Mouse (Mus musculus) cerebellum, postnatal 36 days (tissue): Measurements from ENCODE around the gene Olfr1446.

ENCODE experiments used
- DNase-seq, 2 experiments: peaks; one replicate each; pipeline ENCODE4 v3.0.0; 2021 to 2022; ENCODE audit warnings: mixed read lengths in 2 of 2

Olfr1446 gene

GRCm38 (mm10) chr19:12893424-12893823 lies at the start of gene Olfr1446:
Gene Olfr1446, minus strand, starts transcription at chr19:12893524.
- no peak for DNase-seq

GRCm38 (mm10) chr19:12930540-12930939 lies 37.2 kb upstream of the Olfr1446 start, which contains the start of gene Olfr1449:
Gene Olfr1449, plus strand, starts transcription at chr19:12930840.
- no peak for DNase-seq

GRCm38 (mm10) chr19:12924319-12924718 lies 31.0 kb upstream of the Olfr1446 start, which contains the start of gene Olfr1448:
Gene Olfr1448, minus strand, starts transcription at chr19:12924419.
- no peak for DNase-seq

GRCm38 (mm10) chr19:12903643-12904042 lies 10.3 kb upstream of the Olfr1446 start, which contains the start of gene Olfr1447:
Gene Olfr1447, minus strand, starts transcription at chr19:12903743.
- DNase-seq = no peak

GRCm38 (mm10) chr19:12883555-12883954 lies 9.8 kb downstream of the Olfr1446 start, which contains the start of gene Olfr1445:
Gene Olfr1445, plus strand, starts transcription at chr19:12883855.
- no peak for DNase-seq

- DNase-seq = no peak
These were observed 36.3 kb downstream of the Olfr1446 start, which contains the start of gene Olfr1444 for GRCm38 (mm10) chr19:12856983-12857382. Gene Olfr1444, plus strand, starts transcription at chr19:12857283.

GRCm38 (mm10) chr19:12846382-12846781 lies 46.9 kb downstream of the Olfr1446 start, which contains the start of gene Gm5244:
Gene Gm5244, plus strand, starts transcription at chr19:12846682.
- DNase-seq = no peak

GRCm38 (mm10) chr19:12838507-12838906 lies 54.8 kb downstream of the Olfr1446 start:
- DNase-seq = no peak
